Mouse (Mus musculus) liver, embryonic 12.5 days (tissue): ENCODE measurements around the gene Nmur1. TPM values are rescaled to one million over a fixed set of nuclear protein-coding genes. Genes with fewer than 3 reads are reported as not detected.
"Not testable (repeated sequence)": the region's sequence is repeated elsewhere in the genome, so short reads cannot be mapped to it uniquely, and the experiment has no call there.

Source experiments
- ATAC-seq: fragments of 200-750 bp; cut with Nextera tagmentation; 2 replicates; pipeline ENCODE4 v1.8.0; 2017; ENCODE audit warnings: moderate number of reproducible peaks, mild to moderate bottlenecking, moderate library complexity
- H3K27ac ChIP-seq: fragments of 300-500 bp; sonication (generic); 2 replicates; pipeline ENCODE4 v1.5.1; 2016; ENCODE audit warnings: mild to moderate bottlenecking
- H3K27me3 ChIP-seq: fragments of 300-500 bp; sonication (generic); replicated peaks from 2 replicates; pipeline ENCODE4 v1.6.1; 2016; ENCODE audit warnings: mild to moderate bottlenecking, moderate library complexity
- H3K36me3 ChIP-seq: fragments of 300-500 bp; sonication (generic); 2 replicates; pipeline ENCODE4 v1.6.1; 2016; ENCODE audit warnings: mild to moderate bottlenecking, moderate library complexity
- H3K4me1 ChIP-seq: fragments of 300-500 bp; sonication (generic); 2 replicates; pipeline ENCODE4 v1.6.1; 2016
- H3K4me2 ChIP-seq: fragments of 300-500 bp; sonication (generic); 2 replicates; pipeline ENCODE4 v1.6.1; 2016; ENCODE audit warnings: mild to moderate bottlenecking, moderate library complexity
- H3K4me3 ChIP-seq: fragments of 300-500 bp; sonication (generic); 2 replicates; pipeline ENCODE4 v1.5.1; 2016; ENCODE audit warnings: mild to moderate bottlenecking, moderate library complexity
- H3K9ac ChIP-seq: fragments of 300-500 bp; sonication (generic); 2 replicates; pipeline ENCODE4 v1.6.1; 2016; ENCODE audit warnings: mild to moderate bottlenecking, moderate library complexity
- H3K9me3 ChIP-seq: fragments of 300-500 bp; sonication (generic); replicated peaks from 2 replicates; pipeline ENCODE4 v1.6.1; 2016; ENCODE audit warnings: mild to moderate bottlenecking, moderate library complexity
- WGBS: fragments of 180-500 bp; shearing (Covaris S2); methylation state at CpG from one replicate; pipeline ENCODE4 v1.1.7; 2016; ENCODE audit not compliant: insufficient replicate concordance; 5-methylcytosine and 5-hydroxymethylcytosine counted together
- polyA plus RNA-seq: library from polyadenylated mRNA; unstranded; fragments of >200 nt; fragmentation: Nextera tagmentation; extraction: Ambion mirVana; gene quantifications from 2 replicates; pipeline ENCODE4 v1.2.1, GENCODE M21; 2016

The Nmur1 gene
- polyA plus RNA-seq, 1 experiment from 2014 or later, result 0.19 TPM

GRCm38 (mm10) chr1:86349201-86349600, 76.8 kb downstream of the Nmur1 start:
- Histone ChIP-seq H3K9me3 (no peaks in the 10 kb centered on the region), H3K36me3 (peaks cover 82% of the 10 kb centered on the region), H3K4me3 (no peak overlapping the region), H3K4me1 (no peaks in the 10 kb centered on the region), H3K27ac (no peak overlapping the region), H3K4me2 (no peak overlapping the region), H3K27me3 (no peaks in the 10 kb centered on the region), H3K9ac (no peak overlapping the region)
- no peak for ATAC-seq
- 95% methylated on average over 3 of the region's 3 CpGs for WGBS

DNA sequence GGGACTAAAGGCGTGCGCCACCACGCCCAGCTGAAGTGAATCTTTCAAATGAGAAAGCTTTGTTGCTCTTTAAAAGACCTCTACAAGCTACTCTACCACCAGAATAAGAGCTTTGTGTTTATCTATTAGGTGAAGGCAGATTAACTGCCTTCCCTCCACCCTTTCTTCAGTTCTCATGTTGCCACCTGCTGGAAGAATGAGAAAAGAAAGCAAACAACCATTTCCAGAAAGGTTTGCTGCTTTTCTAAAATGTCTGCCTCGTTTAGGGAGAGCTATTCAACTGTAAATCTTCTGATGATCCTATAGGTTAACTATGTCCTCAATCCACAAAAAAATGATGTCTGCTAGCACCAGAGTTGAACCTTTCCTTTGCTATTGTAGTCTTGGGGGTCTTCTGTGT, 77.2 kb downstream of the Nmur1 start:
- Histone ChIP-seq H3K36me3 (peaks cover 78% of the 10 kb centered on the region), H3K9me3 (no peaks in the 10 kb centered on the region), H3K4me3 (no peak overlapping the region), H3K9ac (no peak overlapping the region), H3K27ac (no peak overlapping the region), H3K4me2 (no peak overlapping the region), H3K27me3 (no peaks in the 10 kb centered on the region), H3K4me1 (no peaks in the 10 kb centered on the region)
- WGBS, result 71% methylated on average over 4 of the region's 4 CpGs
- ATAC-seq, result 0 out of 2 replicates have a peak, but pooled peaks have one; percentile 7

DNA sequence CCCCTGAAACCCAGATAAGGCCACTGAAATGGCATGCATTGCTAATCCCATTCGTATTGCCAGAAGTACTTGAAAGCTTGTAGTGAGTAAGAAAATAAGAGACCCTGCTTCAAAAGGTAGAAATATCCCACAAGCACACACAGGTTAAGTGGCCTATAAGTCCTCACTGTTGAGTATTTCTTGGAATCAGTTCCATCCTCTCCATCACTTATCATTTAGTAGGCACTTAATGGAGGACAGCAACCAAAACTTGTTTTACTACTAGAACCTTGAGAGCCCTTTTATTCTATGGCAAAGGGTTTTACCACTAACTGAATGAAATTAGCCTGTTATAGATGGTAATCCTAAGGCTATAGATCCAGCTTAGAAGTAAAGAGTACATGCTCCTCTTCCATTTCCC, 77.9 kb downstream of the Nmur1 start:
- Histone ChIP-seq H3K4me2 (no peak overlapping the region), H3K27me3 (no peaks in the 10 kb centered on the region), H3K9ac (no peak overlapping the region), H3K36me3 (peaks cover 71% of the 10 kb centered on the region), H3K9me3 (no peaks in the 10 kb centered on the region), H3K27ac (no peak overlapping the region), H3K4me3 (no peak overlapping the region), H3K4me1 (no peaks in the 10 kb centered on the region)
- WGBS, result 67% methylated on average over 1 of the region's 1 CpGs
- ATAC-seq, result no peak

DNA sequence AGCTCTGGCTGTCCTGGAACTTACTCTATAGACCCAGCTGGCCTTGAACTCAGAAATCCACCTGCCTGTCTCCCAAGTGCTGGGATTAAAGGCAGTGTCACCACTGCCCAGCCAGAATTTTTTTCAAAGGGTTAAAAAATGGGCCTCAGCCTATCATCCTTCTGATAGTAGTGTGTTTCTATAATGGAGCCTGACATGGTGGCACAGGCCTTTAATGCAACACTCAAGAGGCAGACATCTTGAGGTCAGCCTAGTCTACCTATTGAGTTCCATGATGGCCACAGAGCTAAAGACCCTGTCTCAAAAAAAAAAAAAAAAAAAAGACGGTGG, 78.3 kb downstream of the Nmur1 start:
- no peak overlapping the region for H3K27ac ChIP-seq
- H3K9ac ChIP-seq, result no peak overlapping the region
- no peak overlapping the region for H3K4me3 ChIP-seq
- ATAC-seq, result no peak
- H3K36me3 ChIP-seq, result peaks cover 68% of the 10 kb centered on the region
- no peak overlapping the region for H3K4me2 ChIP-seq
- 24% methylated on average over 1 of the region's 1 CpGs for WGBS
- no peaks in the 10 kb centered on the region for H3K27me3 ChIP-seq
- H3K4me1 ChIP-seq, result no peaks in the 10 kb centered on the region
- no peaks in the 10 kb centered on the region for H3K9me3 ChIP-seq

- WGBS, result 71% methylated on average over 3 of the region's 3 CpGs
- no peak for ATAC-seq
- no peaks in the 10 kb centered on the region for H3K4me1 ChIP-seq
- H3K27ac ChIP-seq, result no peak overlapping the region
- H3K36me3 ChIP-seq, result peaks cover 62% of the 10 kb centered on the region
- H3K9me3 ChIP-seq, result no peaks in the 10 kb centered on the region
- H3K9ac ChIP-seq, result no peak overlapping the region
- H3K4me3 ChIP-seq, result no peak overlapping the region
- H3K27me3 ChIP-seq, result no peaks in the 10 kb centered on the region
- no peak overlapping the region for H3K4me2 ChIP-seq
Observed at GRCm38 (mm10) chr1:86346851-86347715, 78.9 kb downstream of the Nmur1 start.

DNA sequence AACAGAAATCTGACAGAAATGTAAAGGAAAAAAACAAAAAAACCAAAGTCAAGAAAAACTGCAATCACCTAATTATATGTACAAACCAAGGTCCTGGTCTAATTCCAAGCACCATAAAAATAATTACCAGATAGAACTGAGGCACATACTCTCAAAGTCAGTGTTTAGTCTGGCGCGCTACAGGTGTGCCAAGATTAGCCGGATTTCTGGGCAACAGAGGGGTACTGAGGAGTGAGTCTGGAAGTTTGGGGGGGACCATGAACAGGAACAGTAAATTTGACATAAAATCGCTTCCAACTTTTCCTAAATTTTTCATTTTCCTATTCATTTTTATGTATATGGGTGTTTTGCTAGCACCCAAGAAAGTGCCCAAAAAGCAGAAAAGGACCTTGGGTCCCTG, 80.1 kb downstream of the Nmur1 start:
- ATAC-seq, result no peak
- 76% methylated on average over 4 of the region's 4 CpGs for WGBS
- Histone ChIP-seq H3K9ac (no peak overlapping the region), H3K4me1 (no peaks in the 10 kb centered on the region), H3K4me2 (no peak overlapping the region), H3K27ac (no peak overlapping the region; the same call in 1 of the 2 replicates), H3K36me3 (peaks cover 51% of the 10 kb centered on the region), H3K4me3 (no peak overlapping the region), H3K9me3 (no peaks in the 10 kb centered on the region), H3K27me3 (no peaks in the 10 kb centered on the region)

GRCm38 (mm10) chr1:86345069-86345468, 81.0 kb downstream of the Nmur1 start:
- WGBS, result 68% methylated on average over 4 of the region's 4 CpGs
- Histone ChIP-seq H3K4me3 (no peak overlapping the region), H3K9ac (no peak overlapping the region), H3K36me3 (peaks cover 42% of the 10 kb centered on the region), H3K9me3 (no peaks in the 10 kb centered on the region), H3K4me1 (no peaks in the 10 kb centered on the region), H3K4me2 (no peak overlapping the region), H3K27me3 (no peaks in the 10 kb centered on the region), H3K27ac (no peak overlapping the region)
- ATAC-seq, result no peak

- no peak overlapping the region for H3K4me3 ChIP-seq
- no peak overlapping the region for H3K9ac ChIP-seq
- H3K9me3 ChIP-seq, result no peaks in the 10 kb centered on the region
- ATAC-seq, result no peak
- peaks cover 33% of the 10 kb centered on the region for H3K36me3 ChIP-seq
- no peak overlapping the region for H3K4me2 ChIP-seq
- no peak overlapping the region; the same call in 1 of the 2 replicates for H3K27ac ChIP-seq
- no peaks in the 10 kb centered on the region for H3K4me1 ChIP-seq
- no peaks in the 10 kb centered on the region for H3K27me3 ChIP-seq
- WGBS, result 31% methylated on average over 4 of the region's 4 CpGs
Observed at GRCm38 (mm10) chr1:86343969-86344861, 81.8 kb downstream of the Nmur1 start.

DNA sequence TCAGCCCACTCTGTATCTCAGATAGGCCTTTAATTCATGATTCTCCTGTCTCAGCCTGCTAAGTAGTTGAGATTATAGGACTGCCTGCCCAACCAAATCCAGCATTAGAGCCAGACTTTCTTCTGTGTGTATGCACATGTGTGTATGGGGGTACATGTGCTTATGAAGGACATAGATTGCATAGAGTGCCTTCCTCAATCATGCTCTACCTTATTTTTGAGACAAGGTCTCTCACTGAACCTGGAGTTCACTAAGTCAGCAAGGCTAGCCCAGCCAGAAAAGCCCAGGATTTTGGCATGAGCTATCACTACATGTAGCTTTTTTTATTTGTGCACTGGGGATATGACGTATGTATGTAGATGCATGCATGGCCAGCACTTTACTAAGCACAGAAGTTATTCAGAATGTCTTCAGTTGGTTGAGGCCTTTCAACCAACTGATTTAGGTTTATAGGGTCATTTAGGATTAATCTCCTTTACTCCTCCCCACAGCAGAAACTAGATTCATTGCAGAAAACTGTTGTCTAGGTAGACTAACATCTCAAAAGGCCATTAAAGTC, 82.9 kb downstream of the Nmur1 start:
- Histone ChIP-seq H3K27me3 (no peaks in the 10 kb centered on the region), H3K9ac (no peak overlapping the region), H3K9me3 (no peaks in the 10 kb centered on the region), H3K36me3 (peaks cover 23% of the 10 kb centered on the region), H3K4me3 (no peak overlapping the region), H3K27ac (no peak overlapping the region), H3K4me1 (no peaks in the 10 kb centered on the region), H3K4me2 (no peak overlapping the region)
- no peak for ATAC-seq
- WGBS, result 88% methylated on average over 1 of the region's 1 CpGs

DNA sequence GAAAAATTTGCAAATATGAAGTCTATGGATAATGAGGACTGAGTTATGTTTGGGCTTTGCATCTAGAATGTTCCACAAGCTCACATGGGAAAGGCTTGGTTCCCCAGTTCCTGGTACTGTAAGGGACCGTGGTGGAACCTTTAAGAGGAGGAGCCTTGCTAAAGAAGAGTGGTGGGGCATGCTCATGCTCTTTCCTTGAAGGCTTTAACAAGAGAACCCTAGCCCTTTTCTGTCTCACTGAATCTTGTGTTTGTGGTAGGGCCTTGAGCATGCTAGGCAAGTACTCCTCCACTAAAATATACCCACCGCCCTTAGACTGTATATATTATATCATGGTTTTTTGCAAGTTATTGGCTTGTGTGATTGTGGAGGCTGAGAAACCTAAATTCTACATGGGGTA, 83.7 kb downstream of the Nmur1 start:
- H3K27me3 ChIP-seq, result no peaks in the 10 kb centered on the region
- peaks cover 15% of the 10 kb centered on the region for H3K36me3 ChIP-seq
- no peak overlapping the region for H3K4me3 ChIP-seq
- no peaks in the 10 kb centered on the region for H3K9me3 ChIP-seq
- H3K4me2 ChIP-seq, result no peak overlapping the region
- H3K9ac ChIP-seq, result no peak overlapping the region
- no peak for ATAC-seq
- WGBS, result 83% methylated on average over 2 of the region's 2 CpGs
- no peak overlapping the region for H3K27ac ChIP-seq
- H3K4me1 ChIP-seq, result no peaks in the 10 kb centered on the region

- not testable (repeated sequence) for H3K4me2 ChIP-seq, H3K27ac ChIP-seq, H3K9me3 ChIP-seq, H3K27me3 ChIP-seq, ATAC-seq, H3K9ac ChIP-seq, H3K4me3 ChIP-seq, H3K4me1 ChIP-seq, H3K36me3 ChIP-seq
- WGBS, result 75% methylated on average over 2 of the region's 2 CpGs
Observed at GRCm38 (mm10) chr1:86341096-86341495, 84.9 kb downstream of the Nmur1 start.
